Mouse (Mus musculus): Measurements from ENCODE around the gene Plk5. TPM values are rescaled to one million over a fixed set of nuclear protein-coding genes. Genes with fewer than 3 reads are reported as not detected.

The Plk5 gene
- polyA plus RNA-seq, 1 experiment from 2014 or later = 11.0 TPM

GRCm38 (mm10) chr10:80320340-80320760 lies 35.9 kb upstream of the Plk5 start, which contains the start of gene 2310011J03Rik:
2310011J03Rik (minus strand) TSS chr10:80320537.
- Histone ChIP-seq H3K9ac (ENCODE audit: low read depth, low read length) (peak within 1 kb of the TSS; percentile 68), H3K36me3 (ENCODE audit: control insufficient read depth, insufficient read depth, low read length) (peaks cover 24% of the 10 kb centered on the region), H3K27ac (ENCODE audit: low read length) (peak within 1 kb of the TSS; percentile 57; the same call in 1 of the 2 replicates), H3K4me1 (ENCODE audit: control insufficient read depth, insufficient read depth, low read length) (peaks cover 18% of the 10 kb centered on the region), H3K27me3 (ENCODE audit: control insufficient read depth, insufficient read depth, low read depth, low read length) (no peaks in the 10 kb centered on the region), H3K9me3 (replicated peaks; ENCODE audit: control insufficient read depth, low read length, poor library complexity, severe bottlenecking) (no peaks in the 10 kb centered on the region), H3K4me2 (ENCODE audit: low read length) (peak within 1 kb of the TSS; percentile 91), H3K4me3 (ENCODE audit: low read depth, low read length) (peak within 1 kb of the TSS; percentile 66)
- ATAC-seq = peak; percentile 61
- under 1% methylated on average over 34 of the region's 34 CpGs for WGBS

GRCm38 (mm10) chr10:80321014-80321669 lies 35.1 kb upstream of the Plk5 start:
- no peak for ATAC-seq
- Histone ChIP-seq H3K27ac (ENCODE audit: low read length) (no peak overlapping the region), H3K9ac (ENCODE audit: low read depth, low read length) (no peak overlapping the region), H3K36me3 (ENCODE audit: control insufficient read depth, insufficient read depth, low read length) (peaks cover 16% of the 10 kb centered on the region), H3K4me3 (ENCODE audit: low read depth, low read length) (no peak overlapping the region), H3K4me2 (ENCODE audit: low read length) (no peak overlapping the region), H3K9me3 (replicated peaks; ENCODE audit: control insufficient read depth, low read length, poor library complexity, severe bottlenecking) (no peaks in the 10 kb centered on the region), H3K27me3 (ENCODE audit: control insufficient read depth, insufficient read depth, low read depth, low read length) (no peaks in the 10 kb centered on the region), H3K4me1 (ENCODE audit: control insufficient read depth, insufficient read depth, low read length) (peaks cover 18% of the 10 kb centered on the region)
- WGBS = 81% methylated on average over 6 of the region's 6 CpGs

- Histone ChIP-seq H3K27me3 (ENCODE audit: control insufficient read depth, insufficient read depth, low read depth, low read length) (no peaks in the 10 kb centered on the region), H3K9ac (ENCODE audit: low read depth, low read length) (no peak overlapping the region), H3K4me3 (ENCODE audit: low read depth, low read length) (no peak overlapping the region), H3K4me2 (ENCODE audit: low read length) (peak overlapping the region; percentile 76; the same call in 1 of the 2 replicates), H3K27ac (ENCODE audit: low read length) (no peak overlapping the region), H3K9me3 (replicated peaks; ENCODE audit: control insufficient read depth, low read length, poor library complexity, severe bottlenecking) (no peaks in the 10 kb centered on the region), H3K4me1 (ENCODE audit: control insufficient read depth, insufficient read depth, low read length) (peaks cover 18% of the 10 kb centered on the region), H3K36me3 (ENCODE audit: control insufficient read depth, insufficient read depth, low read length) (peaks cover 11% of the 10 kb centered on the region; the same call in 1 of the 2 replicates)
- WGBS = 93% methylated on average over 21 of the region's 21 CpGs
- ATAC-seq = no peak
These were observed 34.3 kb upstream of the Plk5 start for GRCm38 (mm10) chr10:80321670-80322581.

- peaks cover 4% of the 10 kb centered on the region; the same call in 1 of the 2 replicates for H3K36me3 ChIP-seq (ENCODE audit: control insufficient read depth, insufficient read depth, low read length)
- peaks cover 18% of the 10 kb centered on the region for H3K4me1 ChIP-seq (ENCODE audit: control insufficient read depth, insufficient read depth, low read length)
- no peak overlapping the region for H3K27ac ChIP-seq (ENCODE audit: low read length)
- H3K4me2 ChIP-seq (ENCODE audit: low read length) = peak overlapping the region; percentile 76
- ATAC-seq = no peak; the same call in 1 of the 2 replicates
- H3K4me3 ChIP-seq (ENCODE audit: low read depth, low read length) = peak overlapping the region; percentile 43
- H3K9me3 ChIP-seq (replicated peaks; ENCODE audit: control insufficient read depth, low read length, poor library complexity, severe bottlenecking) = no peaks in the 10 kb centered on the region
- 5% methylated on average over 28 of the region's 28 CpGs for WGBS
- peak overlapping the region; percentile 62 for H3K9ac ChIP-seq (ENCODE audit: low read depth, low read length)
- H3K27me3 ChIP-seq (ENCODE audit: control insufficient read depth, insufficient read depth, low read depth, low read length) = no peaks in the 10 kb centered on the region
These were observed 33.4 kb upstream of the Plk5 start for GRCm38 (mm10) chr10:80322811-80323211.

GRCm38 (mm10) chr10:80323261-80324119 lies 32.8 kb upstream of the Plk5 start:
- H3K27ac ChIP-seq (ENCODE audit: low read length) = no peak overlapping the region
- no peaks in the 10 kb centered on the region for H3K27me3 ChIP-seq (ENCODE audit: control insufficient read depth, insufficient read depth, low read depth, low read length)
- peaks cover under 1% of the 10 kb centered on the region; the same call in 1 of the 2 replicates for H3K36me3 ChIP-seq (ENCODE audit: control insufficient read depth, insufficient read depth, low read length)
- peaks cover 18% of the 10 kb centered on the region for H3K4me1 ChIP-seq (ENCODE audit: control insufficient read depth, insufficient read depth, low read length)
- peak overlapping the region; percentile 62 for H3K9ac ChIP-seq (ENCODE audit: low read depth, low read length)
- no peak for ATAC-seq
- peak overlapping the region; percentile 43 for H3K4me3 ChIP-seq (ENCODE audit: low read depth, low read length)
- H3K9me3 ChIP-seq (replicated peaks; ENCODE audit: control insufficient read depth, low read length, poor library complexity, severe bottlenecking) = no peaks in the 10 kb centered on the region
- H3K4me2 ChIP-seq (ENCODE audit: low read length) = peak overlapping the region; percentile 76
- WGBS = 2% methylated on average over 42 of the region's 46 CpGs

GRCm38 (mm10) chr10:80324120-80325037 lies 31.9 kb upstream of the Plk5 start:
- H3K4me3 ChIP-seq (ENCODE audit: low read depth, low read length) = no peak overlapping the region
- H3K4me2 ChIP-seq (ENCODE audit: low read length) = peak overlapping the region; percentile 76

GRCm38 (mm10) chr10:80325045-80325444 lies 31.2 kb upstream of the Plk5 start:
- Histone ChIP-seq H3K9ac (ENCODE audit: low read depth, low read length) (no peak overlapping the region), H3K36me3 (ENCODE audit: control insufficient read depth, insufficient read depth, low read length) (no peaks in the 10 kb centered on the region), H3K9me3 (replicated peaks; ENCODE audit: control insufficient read depth, low read length, poor library complexity, severe bottlenecking) (no peaks in the 10 kb centered on the region), H3K4me3 (ENCODE audit: low read depth, low read length) (no peak overlapping the region), H3K27ac (ENCODE audit: low read length) (no peak overlapping the region), H3K4me1 (ENCODE audit: control insufficient read depth, insufficient read depth, low read length) (peaks cover 15% of the 10 kb centered on the region), H3K4me2 (ENCODE audit: low read length) (no peak overlapping the region), H3K27me3 (ENCODE audit: control insufficient read depth, insufficient read depth, low read depth, low read length) (no peaks in the 10 kb centered on the region)
- WGBS = 86% methylated on average over 21 of the region's 21 CpGs
- no peak for ATAC-seq

More at GRCm38 (mm10) chr10:80324120-80325037, 31.9 kb upstream of the Plk5 start:
- peaks cover 19% of the 10 kb centered on the region for H3K4me1 ChIP-seq (ENCODE audit: control insufficient read depth, insufficient read depth, low read length)
- H3K27me3 ChIP-seq (ENCODE audit: control insufficient read depth, insufficient read depth, low read depth, low read length) = no peaks in the 10 kb centered on the region
- no peaks in the 10 kb centered on the region for H3K9me3 ChIP-seq (replicated peaks; ENCODE audit: control insufficient read depth, low read length, poor library complexity, severe bottlenecking)
- WGBS = 86% methylated on average over 17 of the region's 17 CpGs
- H3K9ac ChIP-seq (ENCODE audit: low read depth, low read length) = no peak overlapping the region
- H3K27ac ChIP-seq (ENCODE audit: low read length) = no peak overlapping the region
- H3K36me3 ChIP-seq (ENCODE audit: control insufficient read depth, insufficient read depth, low read length) = no peaks in the 10 kb centered on the region
- ATAC-seq = no peak
